Mouse (Mus musculus): ENCODE data around the gene Ica1.

Gene Ica1

GRCm38 (mm10) chr6:8744273-8744785 lies 34.0 kb downstream of the Ica1 start:
- no peak for DNase-seq (ENCODE audit: low read depth in 1 of 2, low spot score in 2 of 2)

GRCm38 (mm10) chr6:8742449-8742848 lies 35.8 kb downstream of the Ica1 start:
- no peak for DNase-seq (ENCODE audit: low read depth in 1 of 2, low spot score in 2 of 2)

GRCm38 (mm10) chr6:8741659-8742058 lies 36.6 kb downstream of the Ica1 start:
- DNase-seq (ENCODE audit: low read depth in 1 of 2, low spot score in 2 of 2): no peak

GRCm38 (mm10) chr6:8740092-8740491 lies 38.2 kb downstream of the Ica1 start:
- DNase-seq (ENCODE audit: low read depth in 1 of 2, low spot score in 2 of 2): no peak

- no peak for DNase-seq (ENCODE audit: low read depth in 1 of 2, low spot score in 2 of 2)
Measured at GRCm38 (mm10) chr6:8738396-8738795, 39.9 kb downstream of the Ica1 start.

GRCm38 (mm10) chr6:8736493-8736820 lies 41.8 kb downstream of the Ica1 start:
- no peak for DNase-seq (ENCODE audit: low read depth in 1 of 2, low spot score in 2 of 2)

GRCm38 (mm10) chr6:8735657-8736492 lies 42.4 kb downstream of the Ica1 start:
- no peak for DNase-seq (ENCODE audit: low read depth in 1 of 2, low spot score in 2 of 2)

- no peak for DNase-seq (ENCODE audit: low read depth in 1 of 2, low spot score in 2 of 2)
Measured at GRCm38 (mm10) chr6:8735044-8735443, 43.2 kb downstream of the Ica1 start.

- DNase-seq (ENCODE audit: low read depth in 1 of 2, low spot score in 2 of 2): no peak
Measured at GRCm38 (mm10) chr6:8732492-8732891, 45.8 kb downstream of the Ica1 start.

- DNase-seq (ENCODE audit: low read depth in 1 of 2, low spot score in 2 of 2): no peak
Measured at GRCm38 (mm10) chr6:8731656-8732191, 46.6 kb downstream of the Ica1 start.

GRCm38 (mm10) chr6:8730433-8730832 lies 47.9 kb downstream of the Ica1 start:
- DNase-seq (ENCODE audit: low read depth in 1 of 2, low spot score in 2 of 2): no peak

- no peak for DNase-seq (ENCODE audit: low read depth in 1 of 2, low spot score in 2 of 2)
Measured at GRCm38 (mm10) chr6:8727806-8728205, 50.5 kb downstream of the Ica1 start.

- DNase-seq (ENCODE audit: low read depth in 1 of 2, low spot score in 2 of 2): no peak
Measured at GRCm38 (mm10) chr6:8725610-8726009, 52.7 kb downstream of the Ica1 start.

GRCm38 (mm10) chr6:8719692-8720091 lies 58.6 kb downstream of the Ica1 start:
- DNase-seq (ENCODE audit: low read depth in 1 of 2, low spot score in 2 of 2): no peak

- DNase-seq (ENCODE audit: low read depth in 1 of 2, low spot score in 2 of 2): no peak
Measured at GRCm38 (mm10) chr6:8717967-8718366, 60.3 kb downstream of the Ica1 start.

GRCm38 (mm10) chr6:8716539-8716938 lies 61.7 kb downstream of the Ica1 start:
- no peak for DNase-seq (ENCODE audit: low read depth in 1 of 2, low spot score in 2 of 2)

- DNase-seq (ENCODE audit: low read depth in 1 of 2, low spot score in 2 of 2): no peak
Measured at GRCm38 (mm10) chr6:8711246-8711645, 67.0 kb downstream of the Ica1 start.

- no peak for DNase-seq (ENCODE audit: low read depth in 1 of 2, low spot score in 2 of 2)
Measured at GRCm38 (mm10) chr6:8694636-8695514, 83.4 kb downstream of the Ica1 start.

GRCm38 (mm10) chr6:8693926-8694635 lies 84.2 kb downstream of the Ica1 start:
- no peak for DNase-seq (ENCODE audit: low read depth in 1 of 2, low spot score in 2 of 2)

- no peak for DNase-seq (ENCODE audit: low read depth in 1 of 2, low spot score in 2 of 2)
Measured at GRCm38 (mm10) chr6:8693141-8693881, 85.0 kb downstream of the Ica1 start.
